Mouse (Mus musculus) forebrain, postnatal 0 days (tissue): Measurements from ENCODE around the gene Nsa2. TPM values are rescaled to one million over a fixed set of nuclear protein-coding genes. Genes with fewer than 3 reads are reported as not detected.
A peak's percentile ranks its signal among the peaks of the same experiment; 100 is the strongest.
"Not testable (repeated sequence)": the region's sequence is repeated elsewhere in the genome, so short reads cannot be mapped to it uniquely, and the experiment has no call there.

ENCODE experiments used
- ATAC-seq: fragments of 200-750 bp; cut with Nextera tagmentation; 2 replicates; pipeline ENCODE4 v1.8.0; 2017; ENCODE audit warnings: mild to moderate bottlenecking, moderate library complexity
- DNase-seq: peaks from one replicate; pipeline ENCODE4 v3.0.0-alpha.2; 2015
- H3K27ac ChIP-seq: fragments of 300-500 bp; sonication (generic); 2 replicates; pipeline ENCODE4 v1.5.1; 2014; ENCODE audit warnings: low read depth, mild to moderate bottlenecking, antibody characterized with exemption, low read length, moderate library complexity, mixed read lengths
- H3K27me3 ChIP-seq: fragments of 300-500 bp; sonication (generic); 2 replicates; pipeline ENCODE4 v1.6.1; 2014; ENCODE audit warnings: mild to moderate bottlenecking, low read length, mixed read lengths; ENCODE audit not compliant: insufficient read depth
- H3K36me3 ChIP-seq: fragments of 300-500 bp; sonication (generic); 2 replicates; pipeline ENCODE4 v1.6.1; 2014; ENCODE audit warnings: mild to moderate bottlenecking, moderate library complexity; ENCODE audit not compliant: insufficient read depth
- H3K4me1 ChIP-seq: fragments of 300-500 bp; sonication (generic); 2 replicates; pipeline ENCODE4 v1.6.1; 2014; ENCODE audit warnings: antibody characterized with exemption; ENCODE audit not compliant: insufficient read depth
- H3K4me2 ChIP-seq: fragments of 300-500 bp; sonication (generic); 2 replicates; pipeline ENCODE4 v1.6.1; 2014; ENCODE audit warnings: low read depth, mild to moderate bottlenecking, moderate library complexity
- H3K4me3 ChIP-seq: fragments of 300-500 bp; sonication (generic); 2 replicates; pipeline ENCODE4 v1.5.1; 2014; ENCODE audit warnings: low read depth, low read length, mixed read lengths
- H3K9ac ChIP-seq: fragments of 300-500 bp; sonication (generic); 2 replicates; pipeline ENCODE4 v1.6.1; 2014; ENCODE audit warnings: mild to moderate bottlenecking
- H3K9me3 ChIP-seq: fragments of 300-500 bp; sonication (generic); 2 replicates; pipeline ENCODE4 v1.6.1; 2016; ENCODE audit warnings: low read length
- CTCF ChIP-seq: sonication (generic); IDR thresholded peaks from 2 replicates; pipeline ENCODE4 v1.5.1; 2016; ENCODE audit warnings: antibody characterized with exemption, control low read depth, low read depth
- WGBS: fragments of 180-500 bp; shearing (Covaris S2); extraction: QIAGEN DNeasy Blood & Tissue Kit; methylation state at CpG from one replicate; pipeline ENCODE4 v1.1.7; 2014; 5-methylcytosine and 5-hydroxymethylcytosine counted together
- polyA plus RNA-seq: library from polyadenylated mRNA; unstranded; fragments of >200 nt; fragmentation: Nextera tagmentation; extraction: Ambion mirVana; gene quantifications from 2 replicates; pipeline ENCODE4 v1.2.1, GENCODE M21; 2015
- total RNA-seq: library from RNA; depleted of rRNA; stranded (reverse); fragments of >200 nt; gene quantifications from 2 replicates; pipeline ENCODE4 v1.2.3, GENCODE M21; 2014

Gene Nsa2
- total and polyA plus RNA-seq, 2 experiments from 2014 or later: 43.5 to 48.6 TPM

DNA sequence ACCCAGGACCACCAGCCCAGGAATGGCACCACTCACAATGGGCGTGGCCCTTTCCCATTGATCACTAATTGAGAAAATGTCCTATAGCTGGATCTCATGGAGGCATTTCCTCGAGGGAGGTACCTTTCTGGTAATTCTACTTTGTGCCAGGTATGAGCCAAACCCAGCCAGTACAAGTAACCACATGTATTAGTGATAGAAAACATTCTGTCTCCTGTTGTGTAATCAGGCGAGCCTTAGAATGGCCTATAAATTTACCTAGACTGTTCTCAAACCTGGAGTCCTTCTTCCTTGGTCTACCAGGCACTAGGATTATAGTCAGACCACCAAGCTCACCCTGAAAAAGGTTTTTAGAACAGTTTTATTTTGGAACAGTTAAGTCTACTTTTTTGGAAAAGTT, 16.4 kb downstream of the Nsa2 start:
- Histone ChIP-seq H3K9me3 (no peaks in the 10 kb centered on the region), H3K27me3 (no peaks in the 10 kb centered on the region), H3K4me2 (no peak overlapping the region), H3K4me3 (no peak overlapping the region), H3K9ac (no peak overlapping the region), H3K36me3 (peaks cover 38% of the 10 kb centered on the region), H3K27ac (no peak overlapping the region), H3K4me1 (no peaks in the 10 kb centered on the region)
- ATAC-seq: no peak
- WGBS: 83% methylated on average over 3 of the region's 3 CpGs
- no peak for DNase-seq
- TF ChIP-seq CTCF: no peak

DNA sequence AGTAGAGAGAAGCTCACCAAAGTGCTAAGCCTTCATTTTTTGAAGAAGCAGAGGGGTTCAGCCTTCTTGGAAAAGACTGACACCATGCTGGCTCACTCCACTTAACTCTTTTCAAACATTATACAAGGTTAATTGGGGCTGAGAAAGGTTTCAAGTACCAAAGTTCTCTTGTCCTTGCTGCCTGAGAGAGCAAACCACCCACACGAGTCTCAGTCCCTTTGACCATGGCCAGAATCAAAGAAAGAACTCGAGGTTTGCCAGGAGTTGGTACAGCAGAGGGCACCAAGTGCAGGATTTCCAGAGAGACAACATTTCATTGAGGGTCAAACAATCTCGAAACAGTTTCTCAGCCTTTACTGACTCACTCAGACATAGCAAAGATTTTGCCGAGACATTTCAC, 28.7 kb downstream of the Nsa2 start:
- Histone ChIP-seq H3K27ac (no peak overlapping the region), H3K9me3 (no peaks in the 10 kb centered on the region), H3K9ac (no peak overlapping the region), H3K4me2 (no peak overlapping the region), H3K27me3 (no peaks in the 10 kb centered on the region), H3K36me3 (peaks cover 26% of the 10 kb centered on the region), H3K4me3 (no peak overlapping the region), H3K4me1 (no peaks in the 10 kb centered on the region)
- DNase-seq (no peak), ATAC-seq (no peak)
- WGBS: 82% methylated on average over 4 of the region's 4 CpGs
- no peak for TF ChIP-seq CTCF

DNA sequence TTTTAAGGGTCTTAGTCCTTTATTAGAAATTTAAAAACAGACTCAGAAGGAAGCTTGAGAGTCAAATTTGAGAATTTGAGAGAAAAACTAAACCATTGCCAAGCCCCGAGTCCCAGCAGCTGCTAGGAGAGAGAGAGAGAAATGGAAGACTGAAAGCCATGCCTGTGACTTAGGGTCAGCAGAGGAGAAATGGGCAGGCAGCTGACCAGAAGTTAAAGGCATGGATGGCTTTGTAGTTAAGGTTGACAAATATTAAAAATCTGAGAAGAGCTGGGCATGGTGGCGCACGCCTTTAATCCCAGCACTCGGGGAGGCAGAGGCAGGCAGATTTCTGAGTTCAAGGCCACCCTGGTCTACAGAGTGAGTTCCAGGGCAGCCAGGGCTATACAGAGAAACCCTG, 30.0 kb downstream of the Nsa2 start:
- H3K27ac ChIP-seq, ATAC-seq, H3K4me3 ChIP-seq, H3K27me3 ChIP-seq, H3K9me3 ChIP-seq, H3K4me1 ChIP-seq, H3K4me2 ChIP-seq, DNase-seq, H3K9ac ChIP-seq: not testable (repeated sequence)
- peaks cover 21% of the 10 kb centered on the region for H3K36me3 ChIP-seq
- 94% methylated on average over 4 of the region's 4 CpGs for WGBS

DNA sequence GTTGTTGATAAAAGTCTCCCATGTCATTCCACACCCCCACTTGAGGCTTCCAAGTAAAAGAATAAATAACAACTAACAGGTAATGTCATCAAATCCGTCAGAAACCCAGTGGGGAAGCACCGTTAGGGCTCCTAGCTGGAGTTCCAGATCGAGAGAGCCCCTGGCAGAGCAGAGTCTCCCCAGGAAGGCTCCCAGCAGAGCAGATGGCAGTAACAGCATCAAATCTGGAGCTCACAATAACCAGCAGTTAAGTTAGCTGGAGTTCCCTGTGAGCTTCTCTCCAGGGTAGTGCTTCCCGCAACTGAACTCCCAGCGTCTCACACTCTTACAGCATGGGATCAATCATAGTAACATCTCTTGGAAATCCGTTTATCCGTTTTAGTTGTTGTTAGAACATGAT, 32.7 kb downstream of the Nsa2 start:
- DNase-seq: no peak
- Histone ChIP-seq H3K4me2 (no peak overlapping the region), H3K36me3 (peaks cover 9% of the 10 kb centered on the region; the same call in 1 of the 2 replicates), H3K4me1 (no peaks in the 10 kb centered on the region), H3K27me3 (no peaks in the 10 kb centered on the region), H3K27ac (no peak overlapping the region), H3K4me3 (no peak overlapping the region), H3K9ac (no peak overlapping the region), H3K9me3 (no peaks in the 10 kb centered on the region)
- 65% methylated on average over 7 of the region's 7 CpGs for WGBS
- ATAC-seq: no peak
- TF ChIP-seq CTCF: no peak

DNA sequence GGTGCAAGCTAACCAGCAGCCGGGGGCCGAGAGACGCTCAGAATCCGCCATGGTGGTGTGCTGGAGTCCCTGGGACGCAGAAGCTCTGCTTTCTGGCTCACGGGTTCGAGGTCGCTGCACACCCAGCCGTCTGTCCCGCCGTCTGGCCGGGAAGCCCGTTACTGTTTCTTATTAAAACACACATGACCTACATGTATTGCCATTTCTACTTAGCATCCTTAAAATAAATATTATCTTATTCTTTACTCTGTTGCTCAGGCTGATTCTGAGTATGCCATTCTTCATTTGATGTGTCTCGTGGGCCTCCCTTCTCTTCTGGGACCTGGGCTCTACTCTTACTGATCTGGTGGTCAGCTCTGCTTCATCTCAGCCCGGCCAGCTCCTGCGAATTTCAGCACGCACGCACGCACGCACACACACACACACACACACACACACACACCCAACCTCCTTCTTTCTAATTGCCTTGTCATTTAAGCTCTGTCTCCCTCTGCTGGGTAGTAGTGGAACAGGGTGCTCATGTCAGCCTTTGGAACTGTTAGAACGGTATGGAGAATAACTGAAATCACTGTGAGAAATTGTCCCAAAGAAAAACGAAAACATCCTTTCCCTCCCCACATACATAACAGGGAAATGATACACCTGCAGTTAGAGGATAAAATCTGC, 38.4 kb downstream of the Nsa2 start, which contains the start of gene Gm6169:
Gm6169 (minus strand) TSS at position 51 of the 666 bp plus-strand sequence.
- ATAC-seq: peak; percentile 73

DNA sequence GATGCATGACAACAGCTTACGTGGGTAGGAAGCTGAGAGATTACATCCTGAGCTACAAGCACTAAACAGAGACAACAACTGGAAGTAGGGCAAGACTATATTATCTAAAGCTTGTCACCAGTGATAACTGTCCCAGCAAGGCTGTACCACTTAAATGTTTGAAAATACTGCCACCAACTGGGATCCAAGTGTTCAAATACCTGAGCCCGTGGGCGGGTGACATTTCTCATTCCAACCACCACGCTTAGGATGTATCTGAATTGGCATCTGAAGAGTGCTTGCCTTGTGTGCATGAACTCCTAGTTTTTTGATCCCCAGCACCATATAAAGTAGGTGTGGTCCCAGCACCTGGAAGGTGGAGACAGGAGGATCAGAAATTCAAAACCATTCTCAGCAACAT, 42.0 kb downstream of the Nsa2 start:
- TF ChIP-seq CTCF: no peak
- ATAC-seq (no peak), DNase-seq (no peak)
- no peak overlapping the region for H3K27ac ChIP-seq
- peaks cover 11% of the 10 kb centered on the region; the same call in 1 of the 2 replicates for H3K36me3 ChIP-seq
- no peaks in the 10 kb centered on the region for H3K9me3 ChIP-seq
- no peaks in the 10 kb centered on the region for H3K4me1 ChIP-seq
- H3K4me2 ChIP-seq: no peak overlapping the region
- no peaks in the 10 kb centered on the region for H3K27me3 ChIP-seq
- WGBS: 91% methylated on average over 4 of the region's 4 CpGs
- H3K4me3 ChIP-seq: no peak overlapping the region
- H3K9ac ChIP-seq: no peak overlapping the region

More for the DNA sequence above, 38.4 kb downstream of the Nsa2 start, which contains the start of gene Gm6169:
- WGBS: 70% methylated on average over 22 of the region's 22 CpGs
- Histone ChIP-seq H3K9ac (no peak within 1 kb of the TSS), H3K27ac (no peak within 1 kb of the TSS), H3K4me2 (no peak within 1 kb of the TSS), H3K4me1 (no peaks in the 10 kb centered on the region), H3K27me3 (no peaks in the 10 kb centered on the region), H3K4me3 (no peak within 1 kb of the TSS), H3K36me3 (peaks cover 7% of the 10 kb centered on the region; the same call in 1 of the 2 replicates), H3K9me3 (no peaks in the 10 kb centered on the region)
- TF ChIP-seq CTCF: peak; percentile 91
- peak; percentile 84 for DNase-seq

DNA sequence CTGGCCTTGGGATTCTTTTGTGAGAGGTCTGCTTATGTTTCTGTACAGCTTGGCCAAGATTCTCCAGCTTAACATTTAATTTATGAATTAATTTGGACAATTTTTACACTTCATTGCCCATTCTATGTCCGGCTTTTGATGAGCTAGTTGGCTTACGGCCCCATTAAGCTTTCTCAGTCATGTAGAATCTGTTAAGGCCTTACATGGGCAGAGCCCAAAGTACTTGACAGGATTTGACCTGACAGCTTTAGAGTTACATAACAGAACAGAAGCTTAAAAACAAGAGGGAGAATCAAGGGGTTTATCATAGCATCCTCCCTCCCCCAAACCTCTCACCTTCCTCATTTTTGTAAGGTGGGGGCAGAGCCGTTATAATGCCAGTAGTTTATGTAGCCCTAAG, 49.6 kb downstream of the Nsa2 start:
- WGBS: 58% methylated on average over 3 of the region's 3 CpGs
- ATAC-seq: no peak
- no peaks in the 10 kb centered on the region for H3K27me3 ChIP-seq

More for the DNA sequence above, 49.6 kb downstream of the Nsa2 start:
- Histone ChIP-seq H3K9ac (no peak overlapping the region), H3K9me3 (no peaks in the 10 kb centered on the region), H3K4me3 (no peak overlapping the region), H3K36me3 (no peaks in the 10 kb centered on the region), H3K27ac (no peak overlapping the region), H3K4me1 (no peaks in the 10 kb centered on the region), H3K4me2 (no peak overlapping the region)
- DNase-seq: no peak
- no peak for TF ChIP-seq CTCF
